Mouse (Mus musculus) lung, postnatal 10 days (tissue): Measurements from ENCODE around the gene Gm42669.

ENCODE experiments used
- DNase-seq: peaks from one replicate; pipeline ENCODE4 v3.0.0; 2021

Gm42669 gene

DNA sequence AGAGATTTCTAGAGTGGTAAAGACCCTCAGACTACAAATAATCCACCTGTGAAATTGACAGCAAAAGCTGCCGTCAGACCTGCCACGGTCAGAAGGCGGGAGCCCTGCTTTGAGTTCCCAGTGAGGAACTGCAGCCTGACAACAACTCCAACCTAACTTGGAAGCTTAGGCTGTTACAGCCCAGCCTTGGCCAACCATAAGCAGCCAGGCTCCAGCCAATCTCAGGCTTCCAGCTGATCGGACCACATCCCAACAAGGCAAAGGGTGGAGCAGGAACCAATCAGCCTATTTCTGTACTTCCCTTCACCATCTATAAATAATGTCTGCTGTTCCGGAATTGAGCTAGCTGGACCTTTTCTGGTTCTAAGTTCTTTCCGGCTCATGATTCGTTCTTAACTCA, 14.5 kb downstream of the Gm42669 start:
- DNase-seq, result peak; percentile 55

DNA sequence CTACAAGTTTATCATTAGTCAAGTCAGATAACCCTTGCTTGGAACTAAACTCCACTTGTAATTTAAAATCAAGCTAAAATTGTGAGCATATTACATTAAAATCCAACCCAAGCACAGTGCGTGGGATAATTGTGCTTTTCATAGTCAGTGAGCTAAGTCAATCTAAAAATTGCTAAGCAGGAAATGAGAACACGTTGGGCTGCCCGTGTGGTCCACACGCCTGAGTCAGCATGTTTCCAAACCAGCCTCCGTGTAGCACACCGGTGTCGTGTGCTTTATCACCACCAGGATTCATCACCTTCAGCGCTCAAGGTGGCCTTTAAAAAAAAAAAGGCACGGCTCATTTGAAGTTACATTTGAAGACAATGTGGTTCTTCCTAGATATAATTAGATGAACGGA, 16.9 kb downstream of the Gm42669 start:
- DNase-seq, result no peak

DNA sequence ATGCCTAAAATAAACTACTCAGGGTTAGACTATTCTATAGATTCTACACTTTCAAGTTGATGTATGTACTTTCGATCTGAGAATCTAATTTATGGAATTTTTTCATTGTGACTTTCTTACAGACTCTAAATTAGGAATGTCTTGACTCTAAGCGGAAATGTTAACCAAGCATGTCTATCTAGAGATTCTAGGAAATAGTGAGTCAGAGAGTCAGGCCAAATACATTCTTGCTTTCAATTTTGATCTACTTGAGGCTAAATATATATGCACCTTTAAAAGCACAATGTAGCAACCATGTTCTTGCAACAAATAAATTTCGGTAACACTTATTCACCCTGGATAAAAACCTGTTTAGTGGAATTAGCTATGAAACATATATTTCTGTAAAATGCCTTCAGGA, 21.4 kb downstream of the Gm42669 start:
- DNase-seq, result no peak

DNA sequence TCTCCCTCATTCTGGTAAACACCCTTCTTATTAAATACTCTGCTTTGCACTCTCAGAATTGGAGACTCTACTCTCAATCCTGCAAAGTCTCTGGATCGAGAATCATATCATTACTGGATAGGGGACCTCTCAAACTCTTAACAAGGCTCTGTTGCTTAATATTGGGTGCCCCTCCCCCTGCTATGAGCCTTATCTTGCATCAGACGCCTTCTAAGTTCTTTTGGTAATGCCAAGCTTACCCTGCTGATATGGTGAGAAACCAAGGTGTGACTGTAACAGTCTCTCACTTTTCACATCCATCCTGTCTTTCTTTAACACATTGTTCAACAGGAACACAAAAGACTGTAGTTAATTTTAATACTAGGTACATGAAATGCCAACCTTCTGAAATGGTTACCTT, 26.2 kb downstream of the Gm42669 start:
- no peak for DNase-seq

DNA sequence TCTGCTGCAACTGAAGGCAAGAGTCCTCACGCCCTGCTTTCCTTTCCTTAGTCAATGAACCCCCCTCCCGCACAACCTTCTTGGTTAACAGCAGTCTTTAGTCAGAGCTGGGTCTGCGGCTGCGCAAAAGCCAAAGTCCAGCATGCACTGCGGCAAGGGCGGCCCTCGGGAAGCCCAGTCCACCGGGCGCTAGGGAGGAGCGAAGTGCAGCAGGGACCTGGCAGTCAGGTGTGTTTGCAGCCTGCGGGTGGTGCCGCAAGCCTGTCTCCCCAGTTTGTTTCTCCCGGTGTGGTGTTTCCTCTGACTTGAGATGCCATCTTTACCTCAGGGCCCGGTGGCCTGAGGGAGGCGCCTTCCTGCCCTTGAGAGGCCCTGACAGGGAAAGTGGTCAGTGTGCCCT, 27.2 kb downstream of the Gm42669 start, which contains the start of gene 1700028K03Rik:
TSS of gene 1700028K03Rik (plus strand) at position 129 of the 400 bp plus-strand sequence.
- DNase-seq, result no peak

DNA sequence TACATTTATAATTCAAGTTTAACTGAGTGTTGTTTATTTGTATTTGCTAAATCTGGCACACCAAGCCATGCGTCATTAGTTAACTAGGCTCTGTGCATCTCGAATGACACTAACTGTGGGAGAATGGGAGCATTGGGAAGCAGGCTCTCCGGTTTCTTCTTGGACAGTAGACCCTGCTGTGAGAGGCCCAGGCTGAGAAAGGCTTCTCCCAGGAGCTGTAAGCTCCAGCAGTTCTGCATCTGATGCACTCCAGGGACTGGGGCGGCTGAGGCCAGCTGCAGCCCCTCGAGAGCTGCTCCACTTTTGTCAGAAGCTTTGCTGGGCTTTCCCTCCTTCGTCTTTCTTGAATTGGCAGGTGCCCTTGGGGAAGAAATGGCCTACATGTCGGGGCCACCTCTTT, 34.3 kb downstream of the Gm42669 start:
- DNase-seq, result peak; percentile 5

DNA sequence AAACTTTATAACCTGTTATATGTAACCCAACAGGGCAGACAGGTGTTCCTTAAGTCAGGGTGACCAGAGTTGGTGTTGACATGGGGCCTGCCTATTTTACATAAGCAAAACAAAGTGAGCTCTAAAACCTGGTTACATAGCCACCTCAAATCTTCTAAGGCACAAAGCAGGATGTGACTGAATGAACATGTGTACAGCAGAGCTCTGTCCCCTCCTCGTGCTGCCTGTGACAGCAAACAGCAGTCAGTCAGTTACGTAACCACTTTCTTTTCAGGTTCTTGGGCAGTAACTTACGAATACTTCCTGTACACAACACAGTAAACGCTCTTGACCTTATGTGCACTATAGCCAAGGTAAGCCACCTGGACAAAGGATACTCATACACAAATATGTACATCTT, 38.5 kb downstream of the Gm42669 start:
- no peak for DNase-seq

DNA sequence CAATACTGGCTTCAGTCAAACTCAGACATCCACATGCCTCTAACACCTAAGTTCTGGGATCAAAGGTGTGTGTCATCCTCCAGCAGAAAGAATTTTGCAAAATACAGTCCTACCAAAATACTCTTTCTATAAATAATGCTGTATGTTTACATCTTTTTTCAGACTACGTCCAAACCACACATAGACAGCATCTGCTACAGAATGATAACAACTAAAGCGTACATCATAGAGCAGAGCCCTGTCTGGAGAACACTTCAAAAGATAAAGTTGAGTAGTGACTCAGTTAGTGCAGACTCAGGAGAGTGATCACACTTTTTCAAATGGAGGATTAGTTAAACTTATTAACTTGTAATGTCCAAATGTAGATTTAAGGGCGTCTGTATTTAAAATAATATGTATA, 40.5 kb downstream of the Gm42669 start:
- no peak for DNase-seq

DNA sequence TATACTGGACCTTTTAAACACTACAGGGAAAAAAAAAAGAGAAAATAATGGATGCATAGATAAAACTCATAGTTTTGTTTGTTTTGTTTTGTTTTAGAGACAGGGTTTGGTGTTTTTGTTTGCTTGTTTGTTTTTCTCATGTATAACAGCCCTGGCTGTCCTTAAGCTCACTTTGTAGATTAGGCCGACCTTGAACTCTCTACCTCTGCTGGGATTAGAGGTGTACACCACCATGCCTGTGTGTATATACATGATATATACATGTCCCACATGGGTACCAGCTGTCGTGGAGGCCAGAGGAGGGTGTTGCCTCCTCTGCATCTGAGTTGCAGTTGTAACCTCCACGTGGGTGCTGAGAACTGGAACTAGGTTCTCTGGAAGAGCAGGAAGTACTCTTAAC, 41.0 kb downstream of the Gm42669 start:
- DNase-seq, result no peak

DNA sequence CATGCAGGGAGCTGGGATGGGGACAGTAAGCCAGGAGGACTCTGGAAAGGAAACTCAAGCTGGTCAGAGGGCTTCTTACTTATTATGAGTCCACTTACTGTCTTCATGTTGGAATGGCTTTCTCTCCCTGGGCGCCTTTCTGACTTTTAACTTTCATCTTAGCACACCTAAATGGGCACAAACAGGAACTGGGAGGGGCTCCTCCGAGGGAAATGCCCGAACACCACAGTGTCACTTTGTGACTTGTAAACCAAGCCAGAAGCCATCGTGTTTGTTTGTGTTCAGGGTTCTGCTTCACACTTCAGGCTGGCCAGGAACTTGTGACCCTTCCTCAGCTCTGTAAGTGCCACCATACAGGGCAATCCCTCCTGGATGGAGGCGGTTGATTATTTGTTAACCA, 46.9 kb downstream of the Gm42669 start:
- no peak for DNase-seq

DNA sequence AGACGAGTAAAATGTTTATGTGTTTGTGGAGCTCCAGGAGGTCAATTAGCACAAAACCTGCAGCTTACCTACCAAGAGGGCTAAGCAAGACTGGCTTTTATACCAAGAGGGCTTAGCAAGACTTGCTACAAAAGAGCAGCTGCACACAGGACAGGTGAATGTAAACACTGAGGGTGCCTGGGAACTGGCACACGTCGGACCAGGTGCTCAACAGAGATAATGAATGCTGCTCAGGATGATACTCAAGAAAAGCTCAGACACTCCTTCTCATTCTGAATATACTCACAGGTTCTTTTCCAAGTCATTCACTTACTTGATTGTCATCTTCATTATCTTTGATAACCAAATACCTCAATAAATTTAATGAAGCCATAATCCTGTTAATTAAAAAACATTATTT, 49.5 kb downstream of the Gm42669 start:
- DNase-seq, result no peak

DNA sequence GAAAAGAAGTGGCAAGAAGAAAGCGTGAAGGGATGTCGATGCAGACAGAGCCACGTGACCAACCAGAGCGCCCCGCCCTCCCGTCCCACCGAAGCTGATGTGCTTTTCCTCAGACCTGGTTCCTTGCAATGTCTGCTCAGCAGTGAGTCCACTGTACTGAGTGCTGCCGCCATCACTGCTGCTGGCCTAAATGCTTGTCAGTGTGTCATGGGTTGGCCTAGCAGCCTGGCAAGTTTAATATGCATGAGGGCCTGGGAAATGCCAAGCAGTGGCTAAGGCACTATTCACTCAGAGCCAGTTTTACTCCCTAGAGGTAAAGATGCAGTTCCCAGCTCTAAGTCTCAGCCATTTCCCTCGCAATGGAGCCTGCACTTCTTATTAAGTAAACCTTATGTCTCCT, 61.7 kb downstream of the Gm42669 start:
- DNase-seq, result no peak

DNA sequence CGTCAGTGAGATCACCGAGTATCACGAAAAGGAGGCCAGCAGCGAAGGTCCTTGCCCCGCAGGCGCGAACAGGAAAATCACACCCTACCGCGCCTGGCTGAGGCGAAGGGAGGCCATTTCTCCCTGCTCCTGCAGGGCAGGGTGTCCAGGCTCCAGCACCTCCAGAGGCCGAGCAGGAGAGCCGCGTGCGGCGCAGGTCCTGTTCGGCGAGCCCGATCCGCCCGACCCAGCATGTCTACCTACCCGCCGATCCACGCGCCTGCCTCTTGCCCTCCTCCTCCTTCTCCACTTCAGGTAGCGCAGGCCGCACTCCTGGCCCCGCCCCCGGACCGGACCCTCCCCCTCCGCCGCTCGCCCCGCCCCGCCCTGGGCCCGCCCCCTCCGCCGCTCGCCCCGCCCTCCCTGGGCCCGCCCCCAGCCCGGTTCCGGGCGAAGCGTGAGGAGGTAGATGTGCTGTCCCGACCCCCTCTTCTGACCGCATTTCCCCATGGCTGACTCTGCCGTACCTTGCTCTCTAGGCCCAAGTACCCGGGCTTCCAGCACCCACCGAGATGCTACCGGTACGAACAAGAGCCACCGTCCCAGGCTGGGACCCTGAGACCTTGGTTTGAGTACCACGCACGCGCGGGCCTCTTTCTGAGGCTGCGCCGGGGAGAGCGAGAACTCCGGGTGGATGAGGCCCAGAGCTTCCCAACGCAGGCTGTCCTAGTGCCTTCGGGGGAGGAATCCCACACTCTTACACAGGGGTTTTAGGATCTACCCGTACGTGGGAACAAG, 90.1 kb downstream of the Gm42669 start, which contains the start of the genes Rpap2 and Glmn:
TSS of gene Rpap2 (plus strand) at position 73 of the 777 bp plus-strand sequence.
TSS of gene Glmn (minus strand) at position 588 of the 777 bp plus-strand sequence.
- DNase-seq, result peak; percentile 83

DNA sequence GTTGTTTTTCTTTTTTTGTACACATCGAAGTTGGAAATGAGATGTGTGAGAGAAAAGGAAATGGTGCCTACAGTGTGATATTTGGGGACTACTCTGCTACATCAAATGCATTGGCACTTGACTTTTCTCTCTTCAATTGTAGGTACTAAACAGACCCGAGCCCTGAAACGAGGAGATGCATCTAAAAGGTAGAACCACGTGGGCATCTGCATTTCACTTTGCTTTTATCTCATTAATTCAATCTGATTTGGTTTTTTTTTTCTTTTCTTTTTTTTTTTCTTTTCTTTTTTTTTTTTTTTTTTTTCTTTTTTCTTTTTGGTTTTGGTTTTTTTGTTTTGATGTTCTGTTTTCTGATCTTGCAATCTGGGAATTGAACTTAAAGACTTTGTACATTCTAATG, 91.0 kb downstream of the Gm42669 start:
- no peak for DNase-seq

DNA sequence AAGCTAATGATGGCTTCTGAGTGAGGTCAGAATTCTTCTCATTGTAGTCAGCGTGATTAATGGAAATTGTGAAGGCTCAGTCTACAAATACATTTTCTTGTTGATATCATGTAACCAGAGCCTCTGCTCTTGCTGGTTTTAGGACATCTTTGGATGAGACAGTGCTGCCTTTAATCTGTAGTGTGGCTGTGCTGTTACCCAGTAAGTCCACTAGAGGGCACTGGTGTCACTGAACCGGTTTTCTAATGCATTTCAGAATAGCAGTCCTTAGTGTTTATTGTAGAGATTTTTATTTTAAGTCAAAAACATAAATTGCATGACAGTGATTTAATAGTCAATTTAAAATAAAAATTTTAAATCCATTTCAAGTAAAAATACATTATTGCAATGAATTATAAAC, 103.8 kb downstream of the Gm42669 start:
- peak; percentile 74 for DNase-seq

DNA sequence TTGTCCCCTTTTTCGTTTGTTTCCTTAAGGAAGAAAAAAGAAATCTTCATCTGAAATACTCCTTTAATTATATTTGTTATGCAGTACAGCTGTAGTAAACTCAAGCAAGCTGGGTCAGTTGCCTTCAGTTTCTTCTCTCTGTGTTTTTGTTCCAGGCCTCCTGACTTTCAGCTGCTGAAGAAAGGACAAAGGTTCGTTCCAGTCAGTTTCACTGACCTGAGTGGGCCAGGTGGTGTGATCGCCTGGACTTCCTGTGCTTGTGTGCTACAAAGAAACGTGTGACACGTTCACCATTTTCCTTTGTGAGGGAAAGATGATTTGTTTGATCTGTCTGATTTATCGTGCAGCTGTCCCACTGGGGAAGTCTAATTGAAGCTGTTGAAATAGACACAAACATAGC, 110.6 kb downstream of the Gm42669 start:
- DNase-seq, result no peak

DNA sequence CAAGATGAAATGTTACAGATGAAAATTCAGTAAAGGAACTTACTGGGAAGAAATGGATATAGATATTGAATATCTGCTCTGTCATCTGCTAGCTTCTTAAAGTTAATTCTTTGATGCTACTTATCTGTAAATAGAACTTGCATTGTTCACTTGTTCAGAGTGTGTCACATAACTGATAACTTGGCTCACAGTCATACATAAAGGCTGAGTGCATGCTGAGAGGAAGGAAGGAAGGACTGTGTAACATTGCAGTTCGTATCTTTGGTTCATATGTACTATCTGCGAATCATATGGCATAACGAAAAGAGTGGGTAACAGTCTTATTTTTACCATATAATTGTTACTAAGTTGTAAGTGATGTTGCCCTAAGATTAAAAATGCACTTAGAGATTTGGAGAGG, 113.9 kb downstream of the Gm42669 start:
- no peak for DNase-seq
